Mouse (Mus musculus) kidney, embryonic 15.5 days (tissue): ENCODE measurements at regions not wholly inside any gene's neighbourhood (a gene's known extent, or its start where the extent isn't known, plus 50 kb on each side); places are given as distances from the start of the nearest gene placed in this dataset.
A peak's percentile ranks its signal among the peaks of the same experiment; 100 is the strongest.

Source experiments
- ATAC-seq: fragments of 200-750 bp; cut with Nextera tagmentation; replicated peaks from 2 replicates; pipeline ENCODE4 v1.8.0; 2017; ENCODE audit warnings: moderate TSS enrichment; ENCODE audit not compliant: low FRiP score
- H3K27ac ChIP-seq: fragments of 300-500 bp; sonication (generic); 2 replicates; pipeline ENCODE4 v1.5.1; 2015; ENCODE audit warnings: mild to moderate bottlenecking, inconsistent platforms
- H3K27me3 ChIP-seq: fragments of 300-500 bp; sonication (generic); 2 replicates; pipeline ENCODE4 v1.6.1; 2015; ENCODE audit warnings: inconsistent platforms
- H3K36me3 ChIP-seq: fragments of 300-500 bp; sonication (generic); 2 replicates; pipeline ENCODE4 v1.6.1; 2015; ENCODE audit warnings: inconsistent platforms
- H3K4me1 ChIP-seq: fragments of 300-500 bp; sonication (generic); 2 replicates; pipeline ENCODE4 v1.6.1; 2015; ENCODE audit warnings: inconsistent platforms
- H3K4me2 ChIP-seq: fragments of 300-500 bp; sonication (generic); 2 replicates; pipeline ENCODE4 v1.6.1; 2015; ENCODE audit warnings: moderate library complexity, mild to moderate bottlenecking, inconsistent platforms
- H3K4me3 ChIP-seq: fragments of 300-500 bp; sonication (generic); replicated peaks from 2 replicates; pipeline ENCODE4 v1.5.1; 2015; ENCODE audit warnings: mild to moderate bottlenecking, inconsistent platforms
- H3K9ac ChIP-seq: fragments of 300-500 bp; sonication (generic); 2 replicates; pipeline ENCODE4 v1.6.1; 2015; ENCODE audit warnings: mild to moderate bottlenecking, inconsistent platforms
- H3K9me3 ChIP-seq: fragments of 300-500 bp; sonication (generic); replicated peaks from 2 replicates; pipeline ENCODE4 v1.6.1; 2016; ENCODE audit warnings: inconsistent platforms
- WGBS: fragments of 180-500 bp; shearing (Covaris S2); methylation state at CpG from one replicate; pipeline ENCODE4 v1.1.7; 2015; ENCODE audit warnings: mixed read lengths; 5-methylcytosine and 5-hydroxymethylcytosine counted together

DNA sequence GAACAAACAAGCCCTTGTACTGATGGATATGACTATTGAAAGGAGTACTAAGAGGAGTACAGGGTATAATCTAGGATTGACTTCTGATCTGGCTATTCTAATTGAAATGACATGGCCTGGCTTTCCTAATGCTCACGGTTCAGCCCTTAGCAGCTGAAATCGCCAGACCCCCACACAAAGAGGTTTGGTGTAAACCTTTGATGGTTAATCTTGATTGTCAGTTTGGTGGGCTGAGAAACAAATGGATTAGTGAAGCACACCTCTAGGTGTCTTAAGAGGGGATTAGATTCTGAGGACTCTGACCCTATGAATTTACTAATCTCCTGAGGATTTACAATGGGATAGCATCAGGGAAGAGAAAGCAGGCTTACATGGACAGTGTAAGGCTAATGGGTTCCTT lies 623.4 kb upstream of the Adamts9 start:
- 39% methylated on average over 2 of the region's 2 CpGs for WGBS

DNA sequence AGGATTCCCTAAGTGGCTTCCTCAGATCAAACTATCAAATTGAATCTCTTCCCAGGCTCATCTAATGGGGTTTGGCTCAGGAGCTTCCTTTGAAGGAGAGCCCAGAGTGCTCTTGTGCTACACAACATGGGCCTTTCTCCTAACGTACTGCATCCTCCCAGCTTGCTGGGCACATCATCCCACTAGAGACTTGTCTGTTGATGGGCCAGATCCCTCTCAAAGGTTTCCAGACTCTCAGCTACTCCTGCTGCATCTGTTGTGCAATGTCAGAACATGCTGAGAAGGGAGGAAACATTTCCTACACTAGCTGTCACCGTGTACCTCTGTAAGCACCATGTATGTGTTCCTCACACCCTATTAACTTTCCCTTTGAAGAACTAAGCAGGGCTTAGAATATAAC lies 605.0 kb upstream of the Adamts9 start:
- Histone ChIP-seq H3K9me3 (no peaks in the 10 kb centered on the region), H3K9ac (no peak overlapping the region), H3K4me3 (no peak overlapping the region), H3K4me1 (peaks cover 11% of the 10 kb centered on the region), H3K27me3 (no peaks in the 10 kb centered on the region), H3K36me3 (no peaks in the 10 kb centered on the region), H3K4me2 (no peak overlapping the region), H3K27ac (no peak overlapping the region)
- WGBS: 71% methylated on average over 2 of the region's 2 CpGs
- no peak for ATAC-seq

More for the DNA sequence above, 623.4 kb upstream of the Adamts9 start:
- no peaks in the 10 kb centered on the region for H3K9me3 ChIP-seq
- no peak for ATAC-seq
- H3K4me3 ChIP-seq: no peak overlapping the region
- H3K36me3 ChIP-seq: no peaks in the 10 kb centered on the region
- no peaks in the 10 kb centered on the region for H3K4me1 ChIP-seq
- no peak overlapping the region for H3K9ac ChIP-seq
- H3K27ac ChIP-seq: no peak overlapping the region
- no peak overlapping the region for H3K4me2 ChIP-seq
- H3K27me3 ChIP-seq: no peaks in the 10 kb centered on the region

- H3K9me3 ChIP-seq: no peaks in the 10 kb centered on the region
- WGBS: 23% methylated on average over 1 of the region's 1 CpGs
- H3K4me2 ChIP-seq: 0 out of 2 replicates have a peak overlapping the region, but pooled peaks have one; percentile 51
- H3K4me1 ChIP-seq: peaks cover 14% of the 10 kb centered on the region
- no peaks in the 10 kb centered on the region for H3K36me3 ChIP-seq
- ATAC-seq: peak; percentile 33; the same call in 1 of the 2 replicates
- H3K27ac ChIP-seq: peak overlapping the region; percentile 54
- H3K9ac ChIP-seq: no peak overlapping the region
- no peak overlapping the region for H3K4me3 ChIP-seq
- no peaks in the 10 kb centered on the region for H3K27me3 ChIP-seq
These were observed 601.0 kb upstream of the Adamts9 start for GRCm38 (mm10) chr6:93544246-93544645.

GRCm38 (mm10) chr6:93543354-93544129 lies 600.2 kb upstream of the Adamts9 start:
- no peaks in the 10 kb centered on the region for H3K36me3 ChIP-seq
- peak overlapping the region; percentile 28 for H3K4me3 ChIP-seq
- H3K9ac ChIP-seq: no peak overlapping the region
- peaks cover 14% of the 10 kb centered on the region for H3K4me1 ChIP-seq
- peak overlapping the region; percentile 54; the same call in 1 of the 2 replicates for H3K27ac ChIP-seq
- no peaks in the 10 kb centered on the region for H3K27me3 ChIP-seq
- no peaks in the 10 kb centered on the region for H3K9me3 ChIP-seq
- WGBS: 31% methylated on average over 15 of the region's 15 CpGs
- peak; percentile 60; the same call in 1 of the 2 replicates for ATAC-seq
- H3K4me2 ChIP-seq: peak overlapping the region; percentile 51

DNA sequence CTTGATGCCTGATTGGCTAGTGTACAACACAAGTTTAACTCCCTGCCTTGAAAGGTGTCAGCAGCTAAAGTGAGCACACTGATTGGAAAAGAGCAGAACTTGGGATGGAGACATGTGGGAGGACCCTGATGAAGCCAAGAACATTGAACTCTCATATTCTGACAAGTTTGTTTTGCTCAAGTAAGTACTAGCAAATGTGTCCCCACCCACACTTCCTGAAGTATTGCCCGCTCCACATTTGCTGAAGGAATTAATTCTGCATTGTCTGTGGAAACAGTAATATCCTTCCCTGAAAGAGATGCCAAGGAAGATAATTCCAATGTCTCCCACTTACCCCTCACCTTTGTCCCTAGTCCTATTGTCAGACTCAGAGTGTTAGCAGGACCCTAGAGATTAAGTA lies 596.3 kb upstream of the Adamts9 start:
- H3K4me1 ChIP-seq: peaks cover 14% of the 10 kb centered on the region
- H3K4me3 ChIP-seq: no peak overlapping the region
- no peaks in the 10 kb centered on the region for H3K27me3 ChIP-seq
- 84% methylated on average over 1 of the region's 1 CpGs for WGBS
- no peak overlapping the region for H3K9ac ChIP-seq
- no peaks in the 10 kb centered on the region for H3K36me3 ChIP-seq
- no peak overlapping the region for H3K4me2 ChIP-seq
- ATAC-seq: no peak
- H3K9me3 ChIP-seq: no peaks in the 10 kb centered on the region
- H3K27ac ChIP-seq: no peak overlapping the region

GRCm38 (mm10) chr6:93539171-93539570 lies 595.9 kb upstream of the Adamts9 start:
- Histone ChIP-seq H3K36me3 (no peaks in the 10 kb centered on the region), H3K27me3 (no peaks in the 10 kb centered on the region), H3K9me3 (no peaks in the 10 kb centered on the region), H3K4me3 (no peak overlapping the region), H3K4me1 (peaks cover 12% of the 10 kb centered on the region), H3K4me2 (no peak overlapping the region), H3K27ac (no peak overlapping the region), H3K9ac (no peak overlapping the region)
- whole genome bisulfite sequencing: 88% methylated on average over 4 of the region's 4 CpGs
- ATAC-seq: no peak

DNA sequence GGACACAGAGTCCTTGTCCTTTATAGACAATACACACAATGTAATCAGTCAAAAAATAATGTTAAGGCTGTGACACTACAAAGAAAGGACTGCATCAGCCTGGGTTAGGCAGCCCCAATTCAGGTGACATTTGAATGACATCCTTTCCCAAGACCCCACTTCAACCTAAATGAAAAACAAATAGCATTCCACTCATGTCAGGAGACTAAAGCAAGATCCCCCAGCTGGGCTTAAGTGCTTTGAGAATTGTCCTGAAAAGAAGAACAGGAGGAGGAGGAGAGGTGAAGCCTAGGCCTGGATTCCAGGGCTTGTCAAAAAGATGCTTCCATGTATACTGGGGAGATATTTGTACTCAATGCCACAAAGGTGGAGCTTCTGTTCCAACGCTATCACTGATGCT lies 594.7 kb upstream of the Adamts9 start:
- Histone ChIP-seq H3K9ac (no peak overlapping the region), H3K4me1 (no peaks in the 10 kb centered on the region), H3K27ac (no peak overlapping the region), H3K4me2 (no peak overlapping the region), H3K9me3 (no peaks in the 10 kb centered on the region), H3K4me3 (no peak overlapping the region), H3K27me3 (no peaks in the 10 kb centered on the region), H3K36me3 (no peaks in the 10 kb centered on the region)
- WGBS: 85% methylated on average over 1 of the region's 1 CpGs
- ATAC-seq: no peak

- no peak overlapping the region for H3K9ac ChIP-seq
- H3K4me1 ChIP-seq: no peaks in the 10 kb centered on the region
- H3K27me3 ChIP-seq: no peaks in the 10 kb centered on the region
- no peaks in the 10 kb centered on the region for H3K36me3 ChIP-seq
- no peaks in the 10 kb centered on the region for H3K9me3 ChIP-seq
- no peak overlapping the region for H3K27ac ChIP-seq
- 88% methylated on average over 1 of the region's 1 CpGs for WGBS
- no peak overlapping the region for H3K4me2 ChIP-seq
- H3K4me3 ChIP-seq: no peak overlapping the region
- ATAC-seq: no peak
These were observed 593.8 kb upstream of the Adamts9 start for GRCm38 (mm10) chr6:93537126-93537525.

- Histone ChIP-seq H3K27ac (no peak overlapping the region), H3K36me3 (no peaks in the 10 kb centered on the region), H3K4me3 (no peak overlapping the region), H3K9me3 (no peaks in the 10 kb centered on the region), H3K27me3 (no peaks in the 10 kb centered on the region), H3K4me2 (no peak overlapping the region), H3K4me1 (no peaks in the 10 kb centered on the region), H3K9ac (no peak overlapping the region)
- WGBS: 86% methylated on average over 2 of the region's 2 CpGs
- ATAC-seq: no peak
These were observed 570.5 kb upstream of the Adamts9 start for GRCm38 (mm10) chr6:93513818-93514217.

GRCm38 (mm10) chr6:93509857-93510256 lies 566.6 kb upstream of the Adamts9 start:
- no peaks in the 10 kb centered on the region for H3K9me3 ChIP-seq
- H3K27ac ChIP-seq: no peak overlapping the region
- no peak overlapping the region for H3K4me3 ChIP-seq
- WGBS: 73% methylated on average over 1 of the region's 1 CpGs
- H3K4me2 ChIP-seq: no peak overlapping the region
- no peaks in the 10 kb centered on the region for H3K4me1 ChIP-seq
- no peak overlapping the region for H3K9ac ChIP-seq
- ATAC-seq: no peak
- H3K36me3 ChIP-seq: no peaks in the 10 kb centered on the region
- no peaks in the 10 kb centered on the region for H3K27me3 ChIP-seq

DNA sequence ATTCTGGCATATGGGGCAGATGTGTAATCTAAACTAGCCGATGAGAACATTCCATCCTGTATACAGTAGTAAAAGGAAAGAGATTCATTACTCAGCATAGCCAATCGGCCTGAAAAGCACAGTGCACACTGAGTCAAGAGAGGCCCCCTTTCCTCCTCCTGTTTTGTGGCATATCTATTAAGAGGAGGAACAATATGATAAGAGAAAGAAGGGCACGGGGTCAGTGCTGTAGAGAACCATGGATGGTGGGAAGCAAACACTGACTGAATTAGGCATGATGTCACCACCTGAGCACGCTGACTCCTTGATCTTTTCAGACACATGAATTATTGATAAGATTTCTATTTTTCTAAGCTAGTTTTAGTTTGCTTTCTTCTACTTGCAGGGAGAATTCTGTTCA lies 554.5 kb upstream of the Adamts9 start:
- WGBS: 73% methylated on average over 4 of the region's 4 CpGs
- Histone ChIP-seq H3K36me3 (no peaks in the 10 kb centered on the region), H3K9me3 (no peaks in the 10 kb centered on the region), H3K27me3 (no peaks in the 10 kb centered on the region), H3K4me1 (no peaks in the 10 kb centered on the region), H3K4me3 (no peak overlapping the region), H3K4me2 (no peak overlapping the region), H3K9ac (no peak overlapping the region), H3K27ac (no peak overlapping the region)
- ATAC-seq: no peak

- no peak for ATAC-seq
- no peak overlapping the region for H3K4me3 ChIP-seq
- H3K27me3 ChIP-seq: no peaks in the 10 kb centered on the region
- 70% methylated on average over 2 of the region's 2 CpGs for WGBS
- no peak overlapping the region for H3K4me2 ChIP-seq
- H3K36me3 ChIP-seq: no peaks in the 10 kb centered on the region
- no peak overlapping the region for H3K27ac ChIP-seq
- H3K9ac ChIP-seq: no peak overlapping the region
- 0 out of 2 replicates have a peak, but pooled peaks cover 3% of the 10 kb centered on the region for H3K4me1 ChIP-seq
- no peaks in the 10 kb centered on the region for H3K9me3 ChIP-seq
These were observed 545.2 kb upstream of the Adamts9 start for GRCm38 (mm10) chr6:93488441-93488955.
